Comparison of ENCODE assay signal across 8 mouse cellular contexts in genomic region chrX:13071241-13071775, GRCm38 (mm10). TPM values are rescaled to one million over a fixed set of nuclear protein-coding genes. Genes with fewer than 3 reads are reported as not detected.
DNase-seq lines count a peak whose midpoint lies in the region; ATAC-seq and TF ChIP-seq lines count a peak whose summit lies in the region.

TSS of gene Usp9x (plus strand) at chrX:13071498.

- peak within 1 kb of the TSS; percentile 66 for H3K4me2 ChIP-seq in heart, embryonic 14.5 days (ENCODE audit: low read length)

- H3K27me3 ChIP-seq in heart, embryonic 14.5 days (ENCODE audit: control insufficient read depth, insufficient read depth, low read length), result no peaks in the 10 kb centered on the region; the same call in 1 of the 2 replicates

- no peak for TF ChIP-seq CTCF in embryonic fibroblast, embryonic 13.5 days (IDR thresholded peaks at IDR 0.05; ENCODE audit: borderline replicate concordance, insufficient read depth, low read length)
- TF ChIP-seq CTCF in lung, adult 2 months (IDR thresholded peaks at IDR 0.05; ENCODE audit: insufficient read depth, low read length), result no peak

- H3K9me3 ChIP-seq in heart, embryonic 14.5 days (ENCODE audit: control insufficient read depth, low read length), result no peaks in the 10 kb centered on the region

- 15% methylated on average over 19 of the region's 36 CpGs for WGBS in heart, embryonic 14.5 days
- 20% methylated on average over 35 of the region's 36 CpGs for WGBS in lung, adult 2 months

- no peaks in the 10 kb centered on the region for H3K36me3 ChIP-seq in heart, embryonic 14.5 days (ENCODE audit: control insufficient read depth, insufficient read depth, low read length)

- peak; percentile 88 for DNase-seq in CD4-positive helper T cell, adult 2 months (ENCODE audit: low read depth, low spot score)
- DNase-seq in adipocyte (ENCODE audit: low spot score), result peak; percentile 92
- DNase-seq in kidney, postnatal 10 days, result peak; percentile 93
- peak; percentile 62 for DNase-seq in lung, adult 2 months
- DNase-seq in urinary bladder, adult 18-20 months (ENCODE audit: low spot score in 2 of 2), result peak; percentile 45 to 78

- peak within 1 kb of the TSS; percentile 90 for H3K9ac ChIP-seq in heart, embryonic 14.5 days (ENCODE audit: low read length)

- peak; percentile 62 for TF ChIP-seq POLR2A in embryonic fibroblast, embryonic 13.5 days (IDR thresholded peaks at IDR 0.05; ENCODE audit: low read depth, low read length)
- TF ChIP-seq POLR2A in lung, adult 2 months (IDR thresholded peaks at IDR 0.05; ENCODE audit: borderline replicate concordance, extremely low read depth, low read depth, low read length), result peak; percentile 54; the same call in 1 of the 2 replicates

- peak within 1 kb of the TSS; percentile 98 for H3K27ac ChIP-seq in embryonic fibroblast, embryonic 13.5 days (ENCODE audit: insufficient read depth, low read length)
- peak within 1 kb of the TSS; percentile 96 to 97 for H3K27ac ChIP-seq in heart, embryonic 14.5 days (replicated peaks in 1 of 2; ENCODE audit: control insufficient read depth in 1 of 2, insufficient read depth in 1 of 2, low read depth in 2 of 2, low read length in 2 of 2)

- no peaks in the 10 kb centered on the region for H3K4me1 ChIP-seq in embryonic fibroblast, embryonic 13.5 days (ENCODE audit: control insufficient read depth, insufficient read depth, low read length)
- 0 out of 4 replicates have a peak, but pooled peaks cover 0 to 3% of the 10 kb centered on the region in 2 experiments for H3K4me1 ChIP-seq in heart, embryonic 14.5 days (ENCODE audit: control insufficient read depth in 2 of 2, insufficient read depth in 2 of 2, low read length in 2 of 2)
- peaks cover 2% of the 10 kb centered on the region; the same call in 1 of the 2 replicates for H3K4me1 ChIP-seq in lung, adult 2 months (ENCODE audit: control insufficient read depth, insufficient read depth, low read length)

- H3K4me3 ChIP-seq in embryonic fibroblast, embryonic 13.5 days (ENCODE audit: insufficient read depth, low read length), result peak within 1 kb of the TSS; percentile 93
- peak within 1 kb of the TSS; percentile 73 to 89 for H3K4me3 ChIP-seq in heart, embryonic 14.5 days (ENCODE audit: control insufficient read depth in 1 of 2, insufficient read depth in 1 of 2, low read depth in 1 of 2, low read length in 2 of 2)
- H3K4me3 ChIP-seq in lung, adult 2 months (replicated peaks; ENCODE audit: extremely low read depth, low read depth, low read length), result peak within 1 kb of the TSS; percentile 98

- ATAC-seq in heart, embryonic 14.5 days (ENCODE audit: insufficient number of reproducible peaks, insufficient read depth, low FRiP score, low read depth), result peak; percentile 92
- peak; percentile 72 for ATAC-seq in neutrophil, adult 5-6 weeks (ENCODE audit: extremely low read depth, insufficient number of reproducible peaks, low FRiP score, poor library complexity, severe bottlenecking)

RNA-seq across cellular contexts. Expression of gene Usp9x, which starts in this region (rescaled TPM):
- 214 and 248 TPM in 2 replicates for polyA plus RNA-seq in embryonic fibroblast, embryonic 13.5 days (2011; ENCODE audit: insufficient read length, low read depth, missing spikeins)
- polyA plus RNA-seq in heart, embryonic 14.5 days (2014; fragmentation: Nextera tagmentation; extraction: Ambion mirVana), result 45.4 and 53.3 TPM in 2 replicates
- 11.1 and 14.7 TPM in 2 replicates for polyA plus RNA-seq in lung, adult 2 months (2012; rRNA removed)
- 130 and 134 TPM in 2 replicates for total RNA-seq in neutrophil, adult 5-6 weeks (2017)

Comparison
In these comparisons a context has a peak if more than half of its experiments do, and no peak if none do; other contexts are left out.
1. Peak in every context shown above with its lines: DNase-seq, ATAC-seq, H3K4me3 ChIP-seq and H3K27ac ChIP-seq.